Mouse (Mus musculus): Measurements from ENCODE around the gene Rapgef2.
"Not testable (repeated sequence)": the region's sequence is repeated elsewhere in the genome, so short reads cannot be mapped to it uniquely, and the experiment has no call there.

Rapgef2 gene

GRCm38 (mm10) chr3:79233478-79234415 is 52.6 kb downstream of the Rapgef2 start:
- DNase-seq (ENCODE audit: low read depth, low spot score), result no peak

- no peak for DNase-seq (ENCODE audit: low read depth, low spot score)
Measured at GRCm38 (mm10) chr3:79230718-79231117, 55.6 kb downstream of the Rapgef2 start.

DNA sequence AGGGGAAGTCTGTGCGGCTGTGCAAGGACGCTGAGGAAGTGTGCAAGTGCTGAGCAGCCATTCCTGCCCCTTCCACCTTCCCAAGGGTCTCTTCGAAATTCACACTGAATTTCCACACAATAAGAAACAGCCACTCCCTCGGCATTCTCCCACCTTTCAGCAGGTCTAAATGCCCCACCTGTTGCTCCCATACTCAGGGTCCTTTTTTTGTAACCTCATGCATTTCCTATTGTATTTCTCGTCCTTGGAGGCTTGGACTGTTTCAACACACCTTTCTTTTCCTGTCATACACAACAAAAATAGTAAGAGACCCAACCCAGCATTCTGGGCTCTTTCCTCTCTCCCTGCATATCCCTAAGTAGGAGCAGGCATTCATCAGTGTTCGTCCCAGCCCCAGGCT is 56.8 kb downstream of the Rapgef2 start:
- DNase-seq (ENCODE audit: low read depth, low spot score), result no peak

- no peak for DNase-seq (ENCODE audit: low read depth, low spot score)
Measured at GRCm38 (mm10) chr3:79228304-79228703, 58.0 kb downstream of the Rapgef2 start.

DNA sequence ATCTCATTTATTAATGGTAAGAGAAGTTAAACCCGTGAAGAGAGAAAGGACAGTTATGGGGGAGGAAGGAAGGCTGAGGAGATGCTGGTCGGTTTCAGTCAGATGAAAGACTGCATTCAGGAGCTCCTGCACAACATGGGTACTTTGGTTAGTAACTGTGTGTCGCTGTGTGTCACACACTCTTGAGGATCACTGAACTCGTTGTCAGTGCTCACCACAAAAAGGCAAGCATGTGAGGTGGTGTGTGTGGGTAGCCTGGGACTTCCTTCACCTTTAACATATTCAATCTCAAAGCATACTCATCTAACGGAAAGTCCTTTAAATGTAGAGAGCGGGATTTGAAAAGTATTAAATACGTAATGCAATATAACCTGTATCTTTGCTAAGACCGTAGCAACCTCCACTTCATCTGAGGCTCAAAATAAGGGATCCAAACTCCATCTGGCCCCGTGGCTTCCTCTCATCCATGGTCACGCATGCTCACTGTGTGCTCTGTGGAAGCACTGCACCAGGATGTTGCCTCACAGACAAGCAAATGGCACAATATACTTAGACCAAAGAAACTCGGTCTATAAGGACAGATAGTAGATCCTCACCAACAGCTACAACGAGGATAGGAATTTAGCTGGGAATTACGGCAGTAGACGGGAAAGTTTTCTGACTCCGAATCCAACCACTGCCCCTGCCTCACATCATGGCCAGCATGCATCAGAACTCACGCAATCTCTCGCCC is 58.8 kb downstream of the Rapgef2 start:
- DNase-seq (ENCODE audit: low read depth, low spot score), result no peak

DNA sequence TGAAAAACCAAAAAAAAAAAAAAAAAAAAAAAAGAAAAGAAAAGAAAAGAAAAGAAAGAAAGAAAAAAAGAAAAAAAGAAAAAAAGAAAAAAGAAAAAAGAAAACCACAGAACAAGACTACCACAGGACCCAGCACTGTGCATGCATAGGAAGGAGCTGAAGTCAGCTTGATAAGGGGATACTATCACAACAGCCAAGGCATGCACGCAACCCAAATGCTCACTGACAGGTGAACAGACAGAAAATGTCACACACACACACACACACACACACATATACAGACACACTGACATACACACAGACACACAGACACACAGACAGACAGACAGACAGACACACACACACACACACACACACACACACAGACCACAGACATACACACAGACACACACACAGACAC is 59.5 kb downstream of the Rapgef2 start:
- not testable (repeated sequence) for DNase-seq (ENCODE audit: low read depth, low spot score)

- DNase-seq (ENCODE audit: low read depth, low spot score), result no peak
Measured at GRCm38 (mm10) chr3:79225888-79226287, 60.4 kb downstream of the Rapgef2 start.

DNA sequence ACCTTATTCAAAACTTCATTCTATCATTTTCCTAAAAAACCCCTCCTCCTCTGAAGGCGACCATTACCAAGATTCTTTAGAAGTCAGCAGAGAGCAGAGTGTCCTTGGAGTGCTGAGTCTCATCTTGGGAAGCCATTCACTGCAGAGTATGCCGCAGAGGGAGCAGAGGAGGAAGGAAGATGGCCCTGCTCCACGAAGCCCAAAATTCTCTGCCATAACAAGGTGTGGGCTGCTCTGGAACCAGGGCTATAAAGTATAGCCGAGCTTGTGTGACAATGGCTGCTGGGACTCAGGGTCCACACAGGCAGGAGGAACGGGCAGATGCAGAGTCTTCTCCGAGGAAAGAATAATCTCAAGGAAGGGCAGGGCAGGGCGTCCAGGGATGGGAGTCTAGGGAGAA is 62.0 kb downstream of the Rapgef2 start:
- DNase-seq (ENCODE audit: low read depth, low spot score), result no peak

DNA sequence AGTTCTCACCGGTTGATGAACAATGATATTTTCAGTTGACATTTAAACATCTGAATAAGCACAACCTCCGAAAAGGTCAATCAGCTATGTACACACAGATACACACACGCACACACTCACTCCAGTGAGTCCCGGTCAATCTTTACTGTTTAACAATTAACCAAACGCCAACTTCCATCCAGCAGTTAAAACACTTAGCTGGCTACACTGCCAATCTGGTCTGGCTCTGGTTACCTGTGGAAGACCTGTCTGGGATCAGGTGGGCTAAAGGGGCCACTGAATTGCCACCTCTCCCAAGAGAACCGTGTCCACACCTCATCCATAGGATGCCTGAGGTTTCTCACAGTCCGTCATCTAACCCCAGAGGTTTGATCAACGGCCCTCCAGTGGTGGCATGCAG is 63.0 kb downstream of the Rapgef2 start:
- no peak for DNase-seq (ENCODE audit: low read depth, low spot score)

- no peak for DNase-seq (ENCODE audit: low read depth, low spot score)
Measured at GRCm38 (mm10) chr3:79222192-79222960, 63.9 kb downstream of the Rapgef2 start.

DNA sequence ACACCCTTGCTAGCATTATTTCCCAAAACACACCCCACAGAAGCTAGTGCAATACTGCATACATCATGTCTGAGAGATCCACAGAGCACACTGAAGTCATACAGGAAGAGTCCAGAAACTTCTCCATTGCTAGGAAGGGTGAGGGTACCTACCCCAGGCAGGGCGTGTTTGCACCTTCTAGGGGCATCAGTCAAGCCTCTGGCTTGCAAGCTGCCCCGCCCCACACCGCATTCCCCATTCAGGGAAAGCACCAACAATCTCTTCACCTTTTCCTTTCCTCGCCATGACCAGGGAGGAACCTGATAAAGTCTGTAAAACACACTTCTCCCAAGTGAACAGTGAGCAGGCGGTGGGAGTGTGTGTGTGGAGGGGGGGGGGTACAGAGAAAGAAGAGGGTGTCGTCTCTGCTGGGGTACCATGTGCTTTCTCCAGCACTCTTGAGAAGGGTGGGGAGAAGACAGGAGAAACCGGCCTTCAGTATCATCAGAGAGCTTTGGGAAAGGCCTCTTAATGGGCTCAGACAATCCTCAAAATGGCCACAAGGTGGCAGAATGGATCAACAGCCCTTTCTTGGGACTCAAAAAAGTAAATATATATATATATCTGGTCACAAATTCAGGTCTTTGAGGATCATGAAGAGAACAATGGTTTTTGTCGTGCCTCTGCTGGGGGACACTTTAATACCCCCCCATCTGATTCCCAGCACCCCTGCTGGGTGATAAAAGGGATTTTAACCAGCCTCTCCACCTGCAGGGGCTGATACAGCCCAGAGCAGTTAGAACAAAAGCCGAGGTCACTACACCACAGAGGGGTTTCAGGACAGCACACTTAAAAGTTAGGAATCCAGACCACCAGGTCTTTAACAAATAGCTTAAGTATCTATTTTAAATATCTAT is 64.8 kb downstream of the Rapgef2 start:
- DNase-seq (ENCODE audit: low read depth, low spot score), result peak; percentile 80

- no peak for DNase-seq (ENCODE audit: low read depth, low spot score)
Measured at GRCm38 (mm10) chr3:79219144-79219930, 67.0 kb downstream of the Rapgef2 start.

DNA sequence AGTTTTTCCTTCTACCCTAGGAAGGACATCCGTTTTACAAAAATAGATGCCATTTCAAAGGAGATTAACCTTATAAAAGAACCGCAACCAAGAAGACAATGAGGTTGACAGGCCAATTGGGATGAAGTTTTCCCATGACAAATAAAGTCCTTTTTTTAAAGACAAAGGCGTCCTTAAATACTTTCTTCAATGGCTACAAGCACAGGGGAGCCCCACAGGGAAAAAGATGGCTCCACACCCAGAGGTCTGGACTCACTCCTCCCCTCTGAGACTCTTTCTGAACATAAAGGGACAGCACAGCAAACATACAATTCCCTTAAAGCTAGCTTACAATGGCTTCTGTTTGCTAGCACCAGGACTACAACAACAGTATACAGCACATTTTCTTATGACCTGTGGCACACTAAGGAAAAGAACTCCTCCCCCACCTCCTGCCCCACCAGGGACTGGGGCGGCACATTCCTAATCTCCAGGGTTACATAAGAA is 67.7 kb downstream of the Rapgef2 start:
- DNase-seq (ENCODE audit: low read depth, low spot score), result peak; percentile 40

GRCm38 (mm10) chr3:79210243-79210642 is 76.1 kb downstream of the Rapgef2 start:
- no peak for DNase-seq (ENCODE audit: low read depth, low spot score)

GRCm38 (mm10) chr3:79207216-79207615 is 79.1 kb downstream of the Rapgef2 start:
- DNase-seq (ENCODE audit: low read depth, low spot score), result no peak

DNA sequence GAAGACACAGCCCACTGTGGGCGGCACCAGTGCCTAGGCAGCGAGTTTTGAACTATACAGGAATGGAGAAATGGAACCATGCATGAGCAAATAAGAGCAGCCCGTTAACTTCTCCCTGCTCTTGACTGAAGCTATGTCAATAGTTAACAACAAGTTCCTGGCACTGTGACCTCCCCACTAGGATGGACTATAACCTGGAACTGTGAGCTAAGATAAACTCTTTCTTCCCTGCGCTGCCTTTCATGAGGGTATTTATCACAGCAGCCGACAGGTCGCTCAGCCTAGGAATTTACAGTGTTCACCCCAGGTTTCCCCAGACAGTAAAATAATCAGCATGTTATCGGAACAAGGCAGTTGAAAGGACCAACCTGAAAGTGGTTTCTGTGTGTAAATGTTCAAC is 79.8 kb downstream of the Rapgef2 start:
- no peak for DNase-seq (ENCODE audit: low read depth, low spot score)

GRCm38 (mm10) chr3:79205981-79206380 is 80.3 kb downstream of the Rapgef2 start:
- DNase-seq (ENCODE audit: low read depth, low spot score), result no peak

GRCm38 (mm10) chr3:79205112-79205511 is 81.2 kb downstream of the Rapgef2 start:
- no peak for DNase-seq (ENCODE audit: low read depth, low spot score)

- no peak for DNase-seq (ENCODE audit: low read depth, low spot score)
Measured at GRCm38 (mm10) chr3:79204261-79204660, 82.1 kb downstream of the Rapgef2 start.

GRCm38 (mm10) chr3:79203821-79204220 is 82.5 kb downstream of the Rapgef2 start:
- DNase-seq (ENCODE audit: low read depth, low spot score), result no peak
